Mouse (Mus musculus) limb, embryonic 13.5 days (tissue): ENCODE measurements around the gene Uvssa. TPM values are rescaled to one million over a fixed set of nuclear protein-coding genes. Genes with fewer than 3 reads are reported as not detected.

ENCODE experiments used
- ATAC-seq: fragments of 200-750 bp; cut with Nextera tagmentation; 2 replicates; pipeline ENCODE4 v1.8.0; 2017; ENCODE audit warnings: low read depth, moderate number of reproducible peaks, moderate TSS enrichment; ENCODE audit not compliant: low FRiP score
- H3K27ac ChIP-seq: fragments of 300-500 bp; sonication (generic); 2 replicates; pipeline ENCODE4 v1.5.1; 2015; ENCODE audit warnings: inconsistent platforms, mild to moderate bottlenecking, moderate library complexity
- H3K27me3 ChIP-seq: fragments of 300-500 bp; sonication (generic); 2 replicates; pipeline ENCODE4 v1.6.1; 2015; ENCODE audit warnings: mild to moderate bottlenecking, inconsistent platforms
- H3K36me3 ChIP-seq: fragments of 300-500 bp; sonication (generic); 2 replicates; pipeline ENCODE4 v1.6.1; 2015; ENCODE audit warnings: inconsistent platforms, mild to moderate bottlenecking, moderate library complexity
- H3K4me1 ChIP-seq: fragments of 300-500 bp; sonication (generic); 2 replicates; pipeline ENCODE4 v1.6.1; 2015; ENCODE audit warnings: inconsistent platforms
- H3K4me2 ChIP-seq: fragments of 300-500 bp; sonication (generic); replicated peaks from 2 replicates; pipeline ENCODE4 v1.6.1; 2015; ENCODE audit warnings: inconsistent platforms, mild to moderate bottlenecking, moderate library complexity
- H3K4me3 ChIP-seq: fragments of 300-500 bp; sonication (generic); 2 replicates; pipeline ENCODE4 v1.5.1; 2015; ENCODE audit warnings: moderate library complexity, mild to moderate bottlenecking, inconsistent platforms
- H3K9ac ChIP-seq: fragments of 300-500 bp; sonication (generic); 2 replicates; pipeline ENCODE4 v1.6.1; 2015; ENCODE audit warnings: mild to moderate bottlenecking, inconsistent platforms
- H3K9me3 ChIP-seq: fragments of 300-500 bp; sonication (generic); 2 replicates; pipeline ENCODE4 v1.6.1; 2016; ENCODE audit warnings: inconsistent platforms
- WGBS: fragments of 180-500 bp; shearing (Covaris S2); methylation state at CpG from one replicate; pipeline ENCODE4 v1.1.7; 2015; 5-methylcytosine and 5-hydroxymethylcytosine counted together
- polyA plus RNA-seq: library from polyadenylated mRNA; unstranded; fragments of >200 nt; fragmentation: Nextera tagmentation; extraction: Ambion mirVana; gene quantifications from 2 replicates; pipeline ENCODE4 v1.2.1, GENCODE M21; 2015

Gene Uvssa
- polyA plus RNA-seq, 1 experiment from 2014 or later: 13.1 TPM

DNA sequence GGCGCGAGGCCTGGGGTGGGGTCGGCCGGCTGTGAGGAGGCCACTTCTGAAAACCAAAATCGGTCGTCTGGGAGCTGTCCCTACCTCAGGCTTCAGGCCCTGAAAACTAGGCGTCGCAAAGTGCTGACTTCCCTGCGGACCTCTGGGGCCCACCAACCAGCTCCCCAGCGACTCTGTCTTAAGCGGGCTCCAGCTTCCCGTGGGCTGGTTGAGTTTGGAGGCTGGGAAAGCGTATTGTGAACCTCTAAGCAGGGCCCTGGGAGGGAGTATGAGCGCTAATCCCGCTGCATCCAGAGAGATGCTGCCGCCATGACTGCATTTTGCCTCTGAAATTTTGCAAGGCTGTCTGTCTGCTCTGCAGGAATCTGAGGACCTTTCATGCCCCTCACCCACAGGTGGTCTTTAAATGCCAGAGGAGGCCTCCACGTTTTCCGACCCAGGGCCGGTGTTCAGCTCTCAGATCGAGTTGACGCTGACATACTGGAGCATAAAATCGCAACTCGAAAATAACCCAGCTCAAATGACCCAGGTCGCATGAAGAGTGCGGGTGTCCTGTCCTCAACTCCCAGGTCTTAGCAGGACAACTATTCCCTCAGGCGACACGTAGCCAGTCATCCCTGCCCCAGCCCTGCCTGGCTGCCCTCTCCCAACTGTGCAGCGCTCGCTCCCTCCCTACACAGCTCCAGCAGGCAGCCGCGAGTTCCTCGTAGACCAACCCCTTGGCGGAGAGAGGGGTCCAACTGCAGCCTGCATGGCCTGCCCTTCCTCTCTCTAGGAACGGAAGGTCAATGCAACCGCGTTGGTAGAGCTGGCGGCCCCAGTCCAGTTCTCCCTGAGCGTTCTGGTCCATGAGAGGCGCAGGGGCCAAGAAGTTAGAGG lies 53.9 kb downstream of the Uvssa start:
- Histone ChIP-seq H3K4me2 (no peak overlapping the region), H3K27me3 (peaks cover 100% of the 10 kb centered on the region), H3K27ac (no peak overlapping the region), H3K36me3 (no peaks in the 10 kb centered on the region), H3K4me1 (peaks cover 45% of the 10 kb centered on the region), H3K9ac (no peak overlapping the region), H3K4me3 (peak overlapping the region; percentile 8; the same call in 1 of the 2 replicates), H3K9me3 (no peaks in the 10 kb centered on the region)
- ATAC-seq: no peak
- WGBS: under 1% methylated on average over 39 of the region's 39 CpGs

DNA sequence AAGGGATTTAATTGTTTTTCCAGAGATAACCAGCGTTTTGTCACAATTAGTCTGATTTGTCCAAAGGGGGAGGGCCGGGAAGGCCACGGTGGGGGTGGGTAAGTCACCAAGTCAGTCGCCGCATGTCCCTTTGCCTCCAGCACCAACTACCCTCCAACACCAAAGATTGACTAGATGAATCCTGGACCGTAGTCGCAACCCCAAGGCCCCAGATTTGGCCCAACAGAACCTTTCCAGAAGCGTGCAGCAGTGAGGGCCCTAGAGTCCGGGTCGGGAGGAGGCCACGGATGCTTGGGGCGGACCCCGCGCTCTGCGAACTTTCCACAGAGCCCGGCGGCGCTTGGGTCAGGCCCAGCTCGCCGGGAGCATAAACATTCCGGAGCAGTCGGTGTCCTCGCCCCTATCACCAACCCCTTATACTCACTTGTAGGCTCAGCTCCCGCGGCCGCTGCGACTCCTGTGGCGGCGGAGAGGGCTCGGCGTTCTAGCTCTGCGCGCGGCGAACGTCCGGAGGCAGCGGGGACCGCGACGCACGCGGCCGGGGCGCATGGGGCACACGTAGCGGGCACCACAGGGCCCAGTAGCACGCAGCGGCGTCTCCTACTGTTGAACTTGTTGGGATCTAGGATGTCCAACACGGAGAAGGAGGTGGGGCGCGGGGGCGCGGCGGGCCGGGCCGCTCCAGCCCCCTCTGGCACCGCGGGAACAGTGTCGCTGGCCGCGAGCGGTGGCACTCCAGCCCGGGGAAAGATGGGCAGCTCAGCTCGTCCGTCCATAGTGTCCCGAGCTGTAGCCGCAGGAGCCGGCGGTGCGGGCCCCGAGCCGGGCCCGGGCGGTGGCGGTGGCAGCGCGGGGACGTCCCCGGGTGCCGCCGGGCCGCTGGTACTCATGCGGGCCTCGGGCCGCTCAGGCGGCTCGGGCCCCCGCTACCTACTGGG lies 55.1 kb downstream of the Uvssa start, which contains the start of gene Nkx1-1:
Nkx1-1 (minus strand) TSS at position 776 of the 938 bp plus-strand sequence.
- H3K4me3 ChIP-seq: peak within 1 kb of the TSS; percentile 33
- H3K9me3 ChIP-seq: no peaks in the 10 kb centered on the region
- H3K9ac ChIP-seq: no peak within 1 kb of the TSS
- H3K4me2 ChIP-seq: peak within 1 kb of the TSS; percentile 55
- H3K4me1 ChIP-seq: peaks cover 45% of the 10 kb centered on the region
- no peak within 1 kb of the TSS for H3K27ac ChIP-seq
- under 1% methylated on average over 86 of the region's 90 CpGs for WGBS
- ATAC-seq: no peak
- no peaks in the 10 kb centered on the region for H3K36me3 ChIP-seq
- H3K27me3 ChIP-seq: peaks cover 99% of the 10 kb centered on the region

DNA sequence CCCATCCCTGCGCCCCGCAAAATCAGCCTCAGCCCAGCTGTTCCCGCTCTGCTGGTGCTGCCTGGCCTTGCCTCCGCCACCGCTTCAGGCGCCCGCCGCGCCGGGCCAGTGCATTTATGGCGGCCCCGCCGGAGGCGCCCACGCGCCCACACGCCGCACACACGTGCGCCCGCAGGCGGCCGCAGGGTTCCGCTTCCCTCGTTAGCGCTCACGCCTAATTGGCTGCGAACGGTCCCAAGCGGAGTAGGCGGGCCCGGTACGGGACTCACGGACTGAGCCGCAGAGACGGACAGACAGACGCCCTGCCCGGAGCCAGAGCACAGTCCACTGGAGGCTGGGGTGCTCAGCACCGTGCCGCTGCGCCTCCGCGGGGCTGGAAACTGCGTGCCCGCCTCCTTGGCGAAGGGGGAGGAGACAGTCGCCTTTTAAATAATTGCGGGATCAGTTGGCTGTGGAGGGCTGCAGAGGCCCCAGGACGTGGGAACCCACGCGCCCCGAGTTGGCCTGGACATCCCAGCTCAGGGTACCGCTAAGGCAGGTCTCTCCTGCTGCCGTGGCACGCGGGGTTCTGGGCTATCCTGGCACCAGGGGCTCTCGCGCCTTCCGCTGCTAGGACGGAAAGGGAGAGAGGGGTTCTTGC lies 55.9 kb downstream of the Uvssa start:
- no peak for ATAC-seq
- H3K4me3 ChIP-seq: peak overlapping the region; percentile 33
- WGBS: under 1% methylated on average over 60 of the region's 60 CpGs
- peaks cover 99% of the 10 kb centered on the region for H3K27me3 ChIP-seq
- H3K9ac ChIP-seq: no peak overlapping the region
- no peaks in the 10 kb centered on the region for H3K9me3 ChIP-seq
- no peaks in the 10 kb centered on the region for H3K36me3 ChIP-seq
- peak overlapping the region; percentile 55 for H3K4me2 ChIP-seq
- peaks cover 45% of the 10 kb centered on the region for H3K4me1 ChIP-seq
- H3K27ac ChIP-seq: no peak overlapping the region

DNA sequence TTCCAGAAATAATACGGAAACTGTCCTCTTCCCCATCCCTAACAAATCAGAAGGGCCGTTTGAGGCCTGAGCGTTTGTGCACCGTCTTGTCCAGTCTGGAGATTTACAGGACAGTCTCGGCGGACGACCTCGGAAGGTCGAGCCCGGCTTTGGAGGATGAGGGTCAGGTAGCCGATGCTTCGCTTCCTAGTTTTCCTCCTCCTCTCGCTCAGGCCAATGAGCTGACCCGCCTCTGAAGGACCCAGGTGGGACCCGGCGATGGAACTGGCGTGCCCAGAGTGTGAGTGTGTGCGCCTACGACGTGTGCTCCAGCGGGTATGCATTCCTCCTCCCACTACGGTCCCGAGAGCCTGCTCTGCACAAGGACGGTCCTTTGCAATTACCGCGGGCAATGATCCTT lies 56.8 kb downstream of the Uvssa start:
- Histone ChIP-seq H3K9ac (no peak overlapping the region), H3K36me3 (no peaks in the 10 kb centered on the region), H3K9me3 (no peaks in the 10 kb centered on the region), H3K27me3 (peaks cover 99% of the 10 kb centered on the region), H3K4me3 (0 out of 2 replicates have a peak overlapping the region, but pooled peaks have one; percentile 33), H3K27ac (no peak overlapping the region), H3K4me2 (no peak overlapping the region), H3K4me1 (peaks cover 44% of the 10 kb centered on the region)
- ATAC-seq: no peak
- 2% methylated on average over 26 of the region's 26 CpGs for WGBS

DNA sequence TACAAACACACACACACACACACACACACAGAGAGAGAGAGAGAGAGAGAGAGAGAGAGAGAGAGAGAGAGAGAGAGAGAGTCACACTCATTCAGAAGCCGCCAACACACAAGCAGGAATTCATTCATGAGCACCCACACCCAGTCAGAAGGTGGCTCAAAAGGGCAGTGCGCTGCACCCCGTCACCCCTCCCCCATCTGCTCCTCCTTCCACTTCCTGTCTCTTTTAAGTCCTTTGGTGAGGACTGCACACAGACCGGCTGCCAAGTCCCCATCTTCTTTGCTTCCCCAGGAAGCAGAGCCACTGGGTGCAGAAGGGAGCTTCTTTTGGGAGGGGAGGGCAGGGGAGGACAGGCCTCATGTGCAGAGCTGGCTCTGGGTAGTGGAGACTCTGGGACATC lies 57.6 kb downstream of the Uvssa start:
- no peak overlapping the region for H3K4me2 ChIP-seq
- no peak overlapping the region for H3K9ac ChIP-seq
- H3K4me1 ChIP-seq: peaks cover 36% of the 10 kb centered on the region
- peaks cover 98% of the 10 kb centered on the region for H3K27me3 ChIP-seq
- H3K9me3 ChIP-seq: no peaks in the 10 kb centered on the region
- H3K36me3 ChIP-seq: no peaks in the 10 kb centered on the region
- 0% methylated on average over 4 of the region's 4 CpGs for WGBS
- H3K4me3 ChIP-seq: no peak overlapping the region
- no peak for ATAC-seq
- no peak overlapping the region for H3K27ac ChIP-seq

DNA sequence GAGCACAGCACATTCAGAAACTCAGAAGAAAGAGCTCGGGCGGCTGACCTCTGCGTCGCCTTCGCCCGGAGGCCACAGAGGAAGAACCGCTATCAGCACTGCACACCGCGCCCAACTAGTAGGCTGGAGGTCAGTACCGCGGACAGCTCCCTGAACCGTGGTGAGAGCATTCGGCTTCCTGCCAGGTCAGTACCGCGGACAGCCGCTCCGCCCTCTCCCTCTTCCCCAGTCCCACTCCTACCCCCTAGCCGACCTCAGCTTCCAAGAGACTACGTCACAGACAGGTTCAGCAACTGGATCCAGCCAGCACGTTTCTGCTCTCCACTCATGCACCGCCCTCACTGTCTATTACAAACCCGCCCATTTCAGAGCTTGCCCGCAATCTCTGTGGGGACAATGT lies 59.9 kb downstream of the Uvssa start:
- no peak overlapping the region for H3K9ac ChIP-seq
- H3K4me2 ChIP-seq: no peak overlapping the region
- ATAC-seq: peak; percentile 90
- 2% methylated on average over 23 of the region's 23 CpGs for WGBS
- H3K9me3 ChIP-seq: no peaks in the 10 kb centered on the region
- peaks cover 20% of the 10 kb centered on the region for H3K4me1 ChIP-seq
- H3K36me3 ChIP-seq: no peaks in the 10 kb centered on the region
- no peak overlapping the region for H3K27ac ChIP-seq
- peaks cover 97% of the 10 kb centered on the region for H3K27me3 ChIP-seq
- H3K4me3 ChIP-seq: no peak overlapping the region

DNA sequence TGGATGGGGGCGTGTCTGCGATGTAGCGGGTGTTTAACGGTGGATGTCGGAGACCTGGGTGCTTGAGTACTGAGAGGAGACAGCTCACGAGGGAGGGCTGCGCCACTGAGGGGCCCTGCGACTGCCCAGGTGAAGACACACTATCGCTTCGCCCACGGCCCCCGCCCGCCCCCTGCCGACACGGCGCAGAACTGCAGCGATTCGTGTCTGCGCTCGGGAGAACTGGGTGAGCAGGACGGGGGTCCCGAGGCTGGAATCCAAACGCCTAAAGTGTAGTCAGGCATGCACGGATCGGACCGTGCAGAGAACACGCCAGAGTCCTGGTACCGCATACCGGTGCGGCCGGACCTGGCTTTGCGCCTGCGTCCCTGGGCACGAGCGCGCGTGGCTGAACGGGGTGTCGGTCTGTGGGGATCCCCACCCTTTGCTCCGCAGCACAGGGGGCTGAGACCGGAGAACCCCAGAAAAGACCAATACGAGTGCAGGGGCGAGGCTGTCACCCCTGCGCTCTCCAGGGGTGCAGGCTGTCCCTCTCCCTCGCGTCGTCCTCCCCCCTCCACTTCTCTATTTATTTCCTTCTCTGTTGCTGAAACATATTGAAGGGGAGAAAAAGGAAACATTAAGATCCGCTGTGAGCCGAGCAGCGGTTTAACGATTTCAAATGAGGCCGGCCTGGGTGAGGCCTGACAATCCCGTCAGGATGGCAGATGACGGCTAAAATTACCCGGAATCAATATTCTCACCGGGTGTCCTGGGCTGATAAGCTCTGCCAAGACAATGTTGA lies 64.8 kb downstream of the Uvssa start:
- Histone ChIP-seq H3K9ac (peak overlapping the region; percentile 1; the same call in 1 of the 2 replicates), H3K4me3 (peak overlapping the region; percentile 36), H3K9me3 (no peaks in the 10 kb centered on the region), H3K36me3 (no peaks in the 10 kb centered on the region), H3K4me2 (peak overlapping the region; percentile 63), H3K27ac (no peak overlapping the region), H3K27me3 (peaks cover 76% of the 10 kb centered on the region), H3K4me1 (peaks cover 4% of the 10 kb centered on the region; the same call in 1 of the 2 replicates)
- WGBS: 7% methylated on average over 55 of the region's 56 CpGs
- ATAC-seq: no peak

DNA sequence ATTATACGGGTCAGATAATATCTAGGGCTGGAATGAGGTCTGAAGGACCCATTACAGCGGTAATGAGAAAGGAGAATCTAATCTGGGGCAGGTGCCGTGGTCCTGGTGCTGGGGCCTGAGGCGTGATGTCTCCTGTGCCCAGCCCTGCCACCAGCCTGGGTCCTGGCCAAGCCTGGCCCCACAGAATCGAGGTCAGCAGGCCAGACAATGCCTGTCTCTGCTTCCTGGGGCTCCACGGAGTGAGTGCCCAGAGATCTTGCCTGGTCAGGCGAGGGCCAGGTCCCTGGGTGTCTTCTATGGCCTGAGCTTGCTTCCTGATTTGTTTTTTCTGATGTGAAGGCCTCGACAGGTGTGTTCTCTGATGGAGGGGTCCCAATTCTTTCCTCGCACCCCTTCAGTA lies 65.4 kb downstream of the Uvssa start:
- peaks cover 4% of the 10 kb centered on the region; the same call in 1 of the 2 replicates for H3K4me1 ChIP-seq
- no peak overlapping the region for H3K9ac ChIP-seq
- no peak overlapping the region for H3K4me2 ChIP-seq
- H3K36me3 ChIP-seq: no peaks in the 10 kb centered on the region
- peaks cover 70% of the 10 kb centered on the region for H3K27me3 ChIP-seq
- no peaks in the 10 kb centered on the region for H3K9me3 ChIP-seq
- ATAC-seq: no peak
- no peak overlapping the region for H3K27ac ChIP-seq
- no peak overlapping the region for H3K4me3 ChIP-seq
- 47% methylated on average over 9 of the region's 9 CpGs for WGBS

DNA sequence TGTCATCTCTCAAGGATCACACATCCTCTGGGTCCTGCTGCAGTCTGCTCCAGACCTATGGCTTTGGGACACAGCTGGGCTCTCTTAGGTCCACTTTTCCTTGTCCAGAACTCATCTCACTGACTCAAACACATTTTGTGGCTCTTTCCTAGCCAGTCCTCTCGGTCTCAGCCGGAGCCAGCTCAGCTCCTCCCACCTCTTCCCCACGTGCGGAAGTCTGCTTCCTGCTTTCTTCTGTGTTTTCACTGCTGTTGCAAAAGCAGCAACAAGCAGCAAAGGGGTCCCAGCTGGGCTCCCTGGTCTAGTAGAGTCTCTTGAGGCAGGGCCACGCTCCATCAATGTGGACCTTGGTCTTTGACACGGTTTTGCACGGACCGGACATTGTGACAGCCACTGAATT lies 77.4 kb downstream of the Uvssa start:
- H3K27ac ChIP-seq: no peak overlapping the region
- no peaks in the 10 kb centered on the region for H3K36me3 ChIP-seq
- H3K4me1 ChIP-seq: no peaks in the 10 kb centered on the region
- H3K27me3 ChIP-seq: peaks cover 10% of the 10 kb centered on the region; the same call in 1 of the 2 replicates
- H3K9me3 ChIP-seq: no peaks in the 10 kb centered on the region
- no peak overlapping the region for H3K4me2 ChIP-seq
- ATAC-seq: no peak
- WGBS: 50% methylated on average over 8 of the region's 8 CpGs
- no peak overlapping the region for H3K4me3 ChIP-seq
- H3K9ac ChIP-seq: no peak overlapping the region

DNA sequence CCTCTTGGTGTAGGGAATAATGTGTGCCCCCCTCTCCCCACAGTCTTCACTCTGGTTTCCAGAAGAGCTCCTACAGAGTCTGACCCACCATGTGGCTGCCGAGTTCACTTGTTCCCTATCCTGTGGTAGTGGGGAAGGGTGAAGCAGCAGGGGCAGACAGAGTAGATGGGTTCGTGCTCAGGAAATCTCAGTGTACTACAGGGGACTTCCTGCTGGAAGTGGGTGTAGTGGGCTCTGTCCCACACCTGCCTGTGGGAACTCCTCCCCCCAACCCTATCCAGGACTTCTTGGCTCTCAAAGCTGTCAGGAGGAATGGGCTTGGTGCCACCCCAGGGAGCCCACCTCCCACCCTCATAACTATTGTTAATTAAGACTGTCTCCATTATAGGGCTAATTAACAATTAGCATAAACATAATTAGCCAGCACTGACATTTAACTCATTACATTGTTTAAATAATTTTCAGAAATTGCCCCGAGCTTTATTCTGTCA lies 79.8 kb downstream of the Uvssa start:
- H3K4me1 ChIP-seq: no peaks in the 10 kb centered on the region
- no peak overlapping the region for H3K9ac ChIP-seq
- no peak overlapping the region for H3K27ac ChIP-seq
- H3K36me3 ChIP-seq: no peaks in the 10 kb centered on the region
- 49% methylated on average over 3 of the region's 3 CpGs for WGBS
- no peak overlapping the region for H3K4me2 ChIP-seq
- ATAC-seq: no peak
- H3K27me3 ChIP-seq: peaks cover 14% of the 10 kb centered on the region; the same call in 1 of the 2 replicates
- no peaks in the 10 kb centered on the region for H3K9me3 ChIP-seq
- H3K4me3 ChIP-seq: no peak overlapping the region

DNA sequence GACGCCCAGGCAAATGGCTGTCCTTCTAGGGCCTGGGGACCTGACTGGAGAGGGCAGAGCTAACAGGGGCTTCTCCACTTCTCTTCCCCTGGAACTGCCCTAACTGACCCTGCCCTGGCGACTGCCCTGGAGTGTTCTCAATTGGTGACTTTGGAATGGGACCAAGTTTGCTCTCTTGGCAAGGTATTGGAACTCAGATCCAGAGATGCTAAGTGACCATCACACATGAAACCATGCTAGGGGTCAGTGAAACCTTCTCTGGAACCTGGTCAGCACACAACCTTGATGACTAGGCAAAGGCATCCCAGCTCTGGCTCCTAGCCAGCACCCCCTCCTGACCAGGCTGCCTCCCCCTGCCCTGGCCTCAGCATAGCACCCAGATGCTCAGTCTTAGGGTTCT lies 80.8 kb downstream of the Uvssa start:
- Histone ChIP-seq H3K36me3 (no peaks in the 10 kb centered on the region), H3K4me1 (no peaks in the 10 kb centered on the region), H3K9ac (no peak overlapping the region), H3K9me3 (no peaks in the 10 kb centered on the region), H3K4me2 (no peak overlapping the region), H3K27ac (no peak overlapping the region), H3K4me3 (no peak overlapping the region), H3K27me3 (peaks cover 14% of the 10 kb centered on the region; the same call in 1 of the 2 replicates)
- no peak for ATAC-seq
- 58% methylated on average over 2 of the region's 2 CpGs for WGBS
